Mouse (Mus musculus): ENCODE measurements around the gene Prox1.

Gene Prox1

GRCm38 (mm10) chr1:190173596-190173995, 3.1 kb upstream of the Prox1 start:
- DNase-seq (ENCODE audit: low spot score), result no peak

GRCm38 (mm10) chr1:190172979-190173461, 2.5 kb upstream of the Prox1 start:
- DNase-seq (ENCODE audit: low spot score), result no peak

GRCm38 (mm10) chr1:190172311-190172978, 1.9 kb upstream of the Prox1 start:
- DNase-seq (ENCODE audit: low spot score), result no peak

- no peak for DNase-seq (ENCODE audit: low spot score)
Observed at GRCm38 (mm10) chr1:190171750-190172149, 1.2 kb upstream of the Prox1 start.

GRCm38 (mm10) chr1:190171341-190171740, 827 bp upstream of the Prox1 start:
- no peak for DNase-seq (ENCODE audit: low spot score)

GRCm38 (mm10) chr1:190170819-190171216, 304 bp upstream of the Prox1 start:
- no peak for DNase-seq (ENCODE audit: low spot score)

GRCm38 (mm10) chr1:190168761-190169671, 1.5 kb downstream of the Prox1 start:
- no peak for DNase-seq (ENCODE audit: low spot score)

GRCm38 (mm10) chr1:190168115-190168514, 2.4 kb downstream of the Prox1 start:
- no peak for DNase-seq (ENCODE audit: low spot score)

GRCm38 (mm10) chr1:190167609-190168008, 2.9 kb downstream of the Prox1 start:
- no peak for DNase-seq (ENCODE audit: low spot score)

- no peak for DNase-seq (ENCODE audit: low spot score)
Observed at GRCm38 (mm10) chr1:190165511-190165910, 5.0 kb downstream of the Prox1 start.

- DNase-seq (ENCODE audit: low spot score), result no peak
Observed at GRCm38 (mm10) chr1:190163471-190163870, 7.0 kb downstream of the Prox1 start.

GRCm38 (mm10) chr1:190161708-190162465, 8.6 kb downstream of the Prox1 start:
- no peak for DNase-seq (ENCODE audit: low spot score)

- DNase-seq (ENCODE audit: low spot score), result no peak
Observed at GRCm38 (mm10) chr1:190161288-190161687, 9.2 kb downstream of the Prox1 start.

- DNase-seq (ENCODE audit: low spot score), result no peak
Observed at GRCm38 (mm10) chr1:190159457-190159856, 11.1 kb downstream of the Prox1 start.

GRCm38 (mm10) chr1:190155751-190156150, 14.8 kb downstream of the Prox1 start:
- DNase-seq (ENCODE audit: low spot score), result no peak

- no peak for DNase-seq (ENCODE audit: low spot score)
Observed at GRCm38 (mm10) chr1:190155021-190155420, 15.5 kb downstream of the Prox1 start.

GRCm38 (mm10) chr1:190154292-190154691, 16.2 kb downstream of the Prox1 start:
- DNase-seq (ENCODE audit: low spot score), result no peak

- no peak for DNase-seq (ENCODE audit: low spot score)
Observed at GRCm38 (mm10) chr1:190152603-190153002, 17.9 kb downstream of the Prox1 start.

- no peak for DNase-seq (ENCODE audit: low spot score)
Observed at GRCm38 (mm10) chr1:190149233-190149741, 21.2 kb downstream of the Prox1 start.

GRCm38 (mm10) chr1:190148661-190149232, 21.8 kb downstream of the Prox1 start:
- DNase-seq (ENCODE audit: low spot score), result no peak

GRCm38 (mm10) chr1:190147816-190148215, 22.7 kb downstream of the Prox1 start:
- no peak for DNase-seq (ENCODE audit: low spot score)

- DNase-seq (ENCODE audit: low spot score), result no peak
Observed at GRCm38 (mm10) chr1:190144416-190144815, 26.1 kb downstream of the Prox1 start.
